Mouse (Mus musculus) urinary bladder, postnatal 4 days (tissue): Measurements from ENCODE around the gene Abcb4.
"Not testable (repeated sequence)": the region's sequence is repeated elsewhere in the genome, so short reads cannot be mapped to it uniquely, and the experiment has no call there.

Source experiments
- DNase-seq, 2 experiments: peaks; one replicate each; pipeline ENCODE4 v3.0.0; 2021 to 2022; ENCODE audit warnings: low spot score in 2 of 2

Gene Abcb4

DNA sequence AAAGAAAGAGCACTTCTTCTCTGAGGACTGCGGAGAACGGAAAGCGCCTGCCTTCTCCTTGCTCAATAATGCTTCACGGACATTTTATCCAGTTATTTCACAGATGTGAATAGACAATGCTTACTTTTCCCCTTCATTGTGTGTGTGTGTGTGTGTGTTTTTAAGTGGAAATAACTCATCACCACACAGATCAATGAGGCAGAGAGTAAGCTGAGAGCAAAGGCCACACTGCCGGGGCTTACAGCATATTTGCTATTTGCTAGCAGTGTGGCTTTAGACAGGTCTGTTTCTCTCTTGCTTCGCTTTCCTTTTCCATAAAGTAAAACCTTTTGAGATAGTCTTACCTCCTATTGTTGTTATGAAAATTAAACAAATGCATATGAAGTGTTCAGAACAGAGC, 11.0 kb downstream of the Abcb4 start:
- no peak for DNase-seq

- DNase-seq, result no peak
These were observed 18.2 kb downstream of the Abcb4 start for GRCm38 (mm10) chr5:8911567-8912198.

- no peak for DNase-seq
These were observed 22.9 kb downstream of the Abcb4 start for GRCm38 (mm10) chr5:8916400-8916799.

DNA sequence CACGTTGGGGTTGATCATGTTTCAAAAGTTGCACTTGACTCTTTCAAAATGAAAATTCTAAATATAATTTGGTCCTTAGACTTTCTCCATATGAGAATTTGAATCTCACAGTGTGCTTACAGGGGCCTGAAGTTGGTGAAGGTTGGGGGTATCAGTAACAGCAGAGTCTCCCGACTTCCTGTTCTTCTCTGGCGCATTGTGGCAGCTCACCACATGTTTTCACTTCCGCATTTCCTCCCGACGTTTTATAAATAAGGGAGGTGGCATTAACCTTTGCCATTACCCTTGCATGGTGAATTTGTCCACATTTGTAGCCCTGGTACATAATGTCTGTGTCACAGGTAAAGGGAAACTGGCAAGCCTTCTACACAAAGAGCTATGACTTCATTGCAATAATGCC, 23.6 kb downstream of the Abcb4 start:
- DNase-seq, result no peak

GRCm38 (mm10) chr5:8928440-8928839, 34.9 kb downstream of the Abcb4 start:
- no peak for DNase-seq

GRCm38 (mm10) chr5:8937965-8938364, 44.4 kb downstream of the Abcb4 start:
- no peak for DNase-seq

- DNase-seq, result not testable (repeated sequence)
These were observed 47.7 kb downstream of the Abcb4 start for GRCm38 (mm10) chr5:8941266-8941665.

DNA sequence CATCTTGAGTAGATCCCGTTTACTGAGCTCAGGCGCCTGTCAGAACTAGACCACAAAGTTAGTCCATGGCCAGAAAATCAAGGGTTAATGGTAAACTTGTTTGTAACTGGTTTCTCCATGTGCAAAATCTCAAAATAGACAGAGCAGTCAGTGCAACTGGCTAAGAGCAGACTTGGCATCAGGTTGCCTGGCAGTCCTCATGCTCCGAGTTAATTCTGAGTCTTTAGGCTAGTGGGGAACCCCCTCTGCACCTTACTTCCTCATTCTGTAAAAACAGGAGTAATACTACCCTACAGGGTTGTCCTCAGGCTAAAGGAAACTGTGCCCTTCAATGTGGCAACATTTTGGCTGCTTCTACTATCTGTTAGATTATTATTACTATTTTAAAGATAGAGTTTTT, 50.3 kb downstream of the Abcb4 start:
- DNase-seq, result no peak

DNA sequence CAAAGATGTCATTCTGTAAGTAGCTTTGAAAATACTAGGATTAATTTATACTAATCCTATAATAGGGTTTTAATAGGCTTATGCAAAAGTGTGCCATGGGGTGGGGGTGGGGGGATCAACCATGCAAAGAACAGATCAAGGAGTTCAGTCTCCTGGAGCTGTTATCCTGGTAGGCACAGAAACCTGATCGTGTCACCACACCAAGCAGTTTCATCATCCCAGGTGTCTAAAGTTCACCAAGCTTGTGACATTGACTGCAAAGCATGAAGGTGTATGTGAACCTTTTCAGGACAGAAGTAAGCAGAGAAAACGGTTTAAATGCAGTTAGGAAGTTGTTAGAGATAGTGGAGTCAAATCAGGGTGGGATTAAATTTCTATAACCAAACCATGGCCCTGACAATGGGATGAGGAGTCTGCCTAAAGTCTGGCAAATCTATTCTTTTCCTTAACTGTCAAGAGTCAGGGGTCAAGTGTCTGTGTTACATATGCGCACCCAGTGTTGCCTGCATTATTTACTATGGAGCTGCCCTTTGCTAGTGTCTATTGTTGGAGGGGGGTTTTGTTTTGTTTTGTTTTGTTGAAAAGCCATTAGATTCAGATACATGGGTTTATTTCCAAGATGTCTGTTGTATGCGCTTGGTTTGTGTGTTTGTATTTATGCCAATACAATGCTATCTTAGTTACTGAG, 54.0 kb downstream of the Abcb4 start:
- no peak for DNase-seq

DNA sequence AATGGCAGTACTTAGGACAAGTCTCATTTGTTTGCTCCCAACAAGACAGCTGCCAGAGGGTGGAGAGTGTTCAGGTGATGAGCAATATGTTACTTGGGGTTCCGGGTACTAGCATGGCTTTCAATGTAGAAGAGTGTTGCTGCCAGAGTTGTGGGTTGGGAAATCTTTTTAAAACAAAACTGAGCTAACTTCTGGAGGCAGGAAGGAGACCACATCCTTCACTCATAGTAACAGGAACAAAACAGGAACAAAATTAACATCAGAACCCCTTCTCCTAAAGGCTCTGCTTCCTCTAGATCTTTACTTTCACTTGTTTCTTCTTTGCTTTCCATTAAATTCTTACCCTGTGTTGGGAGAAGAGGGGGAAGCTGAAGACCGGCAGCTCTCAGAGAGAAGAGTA, 60.1 kb downstream of the Abcb4 start:
- DNase-seq, result no peak

DNA sequence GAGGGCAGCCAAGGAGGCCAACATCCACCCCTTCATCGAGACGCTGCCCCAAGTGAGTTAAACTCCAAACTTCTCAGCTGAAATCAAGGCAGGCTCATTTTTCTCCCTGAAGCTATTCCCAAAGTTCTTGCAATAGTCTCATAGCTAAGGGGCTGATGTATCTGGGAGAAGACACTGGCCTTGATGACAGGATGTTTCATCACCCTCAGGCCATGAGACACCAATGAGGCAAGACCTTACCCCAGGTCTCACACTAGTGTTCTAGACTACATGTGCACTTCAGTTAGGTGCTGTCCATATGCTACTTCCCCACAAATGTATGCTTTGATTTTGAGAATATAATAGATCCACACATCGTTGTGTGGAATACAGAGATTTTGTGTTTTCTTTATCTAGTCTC, 62.0 kb downstream of the Abcb4 start:
- DNase-seq, result no peak

GRCm38 (mm10) chr5:8960534-8960933, 67.0 kb downstream of the Abcb4 start:
- no peak for DNase-seq

DNA sequence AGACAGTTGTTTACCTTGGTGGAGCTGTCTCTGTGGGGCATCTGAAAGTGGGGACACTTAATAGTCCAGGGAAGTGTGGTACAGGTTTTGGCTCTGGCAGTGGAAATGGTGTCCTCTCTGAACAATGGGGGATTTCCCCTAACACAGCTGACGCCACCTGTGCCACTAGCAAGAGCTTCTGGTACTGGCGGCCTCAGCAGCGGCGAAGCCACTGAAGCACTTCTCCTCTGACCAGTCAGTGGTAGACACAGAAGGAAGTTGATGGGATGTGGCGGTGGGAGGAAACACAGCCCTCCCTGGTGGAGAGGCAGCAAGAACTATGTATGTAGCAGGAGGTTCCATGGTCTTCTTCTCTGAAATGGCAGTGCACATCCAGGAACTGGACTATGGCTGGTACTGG, 71.0 kb downstream of the Abcb4 start:
- DNase-seq, result no peak

DNA sequence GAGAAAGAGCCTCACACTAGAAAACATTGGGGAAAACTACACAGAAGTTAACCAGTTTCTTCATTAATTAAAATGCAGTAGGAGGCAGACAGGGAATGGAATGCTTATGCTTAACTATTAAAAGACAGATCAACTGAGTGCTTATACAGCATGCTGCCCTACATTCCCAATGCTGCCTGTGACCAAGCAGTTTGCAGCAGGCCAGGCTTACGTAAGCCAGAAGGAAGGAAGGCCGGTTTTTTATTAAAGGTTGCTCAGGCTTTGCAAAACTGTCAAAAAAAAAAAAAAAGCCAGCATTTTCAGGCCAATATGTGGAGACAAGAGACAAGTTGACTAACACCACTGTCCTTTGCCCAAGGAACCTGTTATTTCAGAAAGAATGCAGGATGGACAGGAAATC, 77.2 kb downstream of the Abcb4 start:
- DNase-seq, result no peak

DNA sequence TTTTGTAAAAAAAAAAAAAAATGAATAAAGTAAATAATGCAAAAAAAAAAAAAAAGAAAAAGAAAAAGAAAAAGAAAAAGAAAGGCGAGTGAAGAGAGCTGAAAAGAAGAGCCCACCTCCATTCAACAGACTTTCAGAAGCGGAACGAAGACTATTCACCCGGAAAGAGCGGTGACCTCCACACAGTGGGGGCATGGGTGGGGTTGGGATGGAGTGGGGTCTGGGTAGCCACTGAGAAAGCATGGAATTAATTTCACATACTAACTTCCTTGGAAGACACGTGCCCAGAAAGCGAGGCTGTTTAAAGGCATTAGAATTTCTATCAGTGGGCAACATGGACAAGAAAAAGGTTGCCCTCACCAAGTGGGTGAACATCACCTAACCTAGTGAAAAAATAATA, 78.8 kb downstream of the Abcb4 start:
- DNase-seq, result no peak

DNA sequence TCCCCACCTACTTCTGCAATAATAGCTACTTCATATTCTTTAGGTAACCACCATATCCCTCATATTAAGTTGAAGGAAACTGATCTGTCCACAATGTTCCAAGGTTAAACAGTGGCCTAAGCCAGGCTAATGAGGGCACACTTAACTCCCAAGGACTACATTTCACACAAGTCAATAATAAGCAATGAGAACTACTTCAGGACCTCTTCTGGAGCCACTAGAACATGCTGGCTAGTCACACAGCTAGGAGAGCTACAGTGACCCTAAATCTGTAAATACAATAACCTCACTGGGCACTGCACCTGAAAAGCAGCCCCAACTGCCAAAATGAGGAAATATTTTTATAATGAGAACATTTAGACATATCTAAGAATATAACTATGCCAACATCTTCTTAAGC, 81.2 kb downstream of the Abcb4 start:
- no peak for DNase-seq

DNA sequence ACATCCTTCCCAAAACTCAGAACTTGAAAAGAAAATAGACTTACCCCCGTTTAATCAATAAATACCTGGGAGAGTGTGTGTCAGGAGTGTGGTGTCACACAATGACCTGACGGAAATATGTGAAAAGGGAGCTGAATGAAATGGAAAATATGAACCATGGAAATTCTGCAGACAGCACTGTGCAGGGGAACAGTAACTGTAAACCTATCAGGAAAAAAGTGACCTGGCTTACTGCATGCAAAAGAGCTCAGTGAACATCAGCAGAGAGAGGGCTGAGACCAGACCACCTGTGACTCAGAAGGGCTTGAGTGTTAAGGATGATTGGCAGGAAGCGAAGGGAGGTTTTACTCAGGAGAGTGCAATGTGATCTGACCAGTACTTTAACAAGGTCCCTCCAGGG, 92.0 kb downstream of the Abcb4 start:
- DNase-seq, result no peak

DNA sequence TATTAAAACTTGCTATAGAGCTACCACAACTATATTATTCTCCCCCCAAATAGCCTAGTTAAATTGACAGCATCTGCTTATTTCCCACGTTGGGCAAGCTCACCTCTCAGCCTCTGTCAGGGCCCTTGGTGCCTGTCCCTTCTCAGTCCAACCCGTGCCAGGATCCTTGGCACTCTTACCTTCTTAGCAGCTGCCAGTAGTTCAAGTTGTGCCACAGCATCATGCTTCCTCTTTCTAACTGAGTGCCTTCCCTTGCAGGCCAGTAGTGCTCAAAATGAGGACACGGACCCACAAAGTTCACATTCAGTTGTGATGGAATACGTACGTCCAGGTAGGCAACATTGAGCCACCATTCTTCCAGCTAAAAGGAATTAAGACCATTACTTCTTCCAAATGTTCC, 94.4 kb downstream of the Abcb4 start:
- no peak for DNase-seq

DNA sequence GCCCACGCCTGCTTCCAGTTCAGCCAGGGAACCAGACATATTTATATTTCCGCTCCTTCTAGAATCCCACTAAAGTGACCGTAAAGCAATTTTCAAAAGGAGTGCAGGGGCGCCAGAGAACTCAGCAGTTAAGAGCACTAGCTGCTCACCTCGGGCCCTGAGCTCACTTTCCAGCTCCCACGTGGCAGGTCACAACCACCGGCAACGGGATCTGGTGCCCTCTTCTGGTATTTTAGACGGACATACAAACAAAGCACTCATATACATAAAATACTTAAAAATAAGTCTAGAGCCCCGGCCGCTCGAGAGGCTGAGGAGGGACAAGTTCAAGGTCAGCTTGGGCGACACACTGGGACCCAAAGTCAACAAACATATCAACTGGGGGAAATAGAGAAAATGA, 97.0 kb downstream of the Abcb4 start:
- DNase-seq, result no peak

DNA sequence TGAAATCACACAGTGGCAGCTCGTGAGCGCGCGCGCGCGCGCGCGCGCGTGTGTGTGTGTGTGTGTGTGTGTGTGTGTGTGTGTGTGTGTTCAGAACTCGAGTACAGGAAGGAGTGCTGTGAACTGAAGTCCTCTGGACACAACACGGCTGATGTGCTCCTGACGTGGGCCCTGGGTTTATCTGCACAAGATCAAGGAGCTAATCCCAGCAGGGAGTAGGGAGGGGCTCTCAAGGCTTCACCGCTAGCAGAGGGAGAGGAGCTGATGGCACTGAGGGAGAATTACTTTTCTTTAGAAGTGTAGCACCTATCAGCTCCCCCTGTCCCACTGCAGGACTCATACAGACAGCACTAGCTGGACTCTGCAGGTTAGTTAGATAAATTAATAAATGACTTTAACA, 98.1 kb downstream of the Abcb4 start:
- no peak for DNase-seq

DNA sequence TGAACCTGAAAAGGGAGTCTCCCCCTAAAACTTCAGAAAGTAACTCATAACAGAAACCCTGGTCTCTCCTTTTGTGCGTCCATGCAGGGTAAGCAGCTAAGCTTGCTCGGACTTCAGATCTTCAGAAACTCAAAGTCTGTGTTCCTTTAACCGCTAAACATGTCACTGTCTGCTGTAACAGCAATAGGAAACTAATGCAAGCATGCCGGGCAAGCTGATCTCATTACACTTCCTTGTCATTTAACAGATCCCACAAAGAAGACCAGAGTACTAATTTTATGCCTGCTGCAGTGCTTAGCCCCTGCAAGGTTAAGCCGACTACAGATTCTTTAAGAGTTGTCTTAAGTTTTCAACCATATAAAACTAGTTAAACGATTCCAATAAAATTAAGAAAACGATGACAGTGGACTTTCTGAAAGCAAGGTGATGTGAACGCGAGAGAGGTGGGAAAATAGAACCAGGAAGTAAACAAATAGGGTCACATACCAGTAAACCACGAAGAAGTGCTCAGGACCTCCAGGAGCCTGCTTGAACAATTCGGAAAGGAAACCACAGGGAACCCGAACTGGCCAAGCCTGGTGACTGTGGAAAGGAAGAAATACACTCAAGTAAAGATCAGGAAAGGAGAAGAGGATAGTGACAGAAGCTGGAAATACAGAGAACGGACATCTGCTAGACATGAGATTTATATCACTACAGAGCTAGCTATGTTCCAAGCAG, 102.6 kb downstream of the Abcb4 start:
- no peak for DNase-seq

DNA sequence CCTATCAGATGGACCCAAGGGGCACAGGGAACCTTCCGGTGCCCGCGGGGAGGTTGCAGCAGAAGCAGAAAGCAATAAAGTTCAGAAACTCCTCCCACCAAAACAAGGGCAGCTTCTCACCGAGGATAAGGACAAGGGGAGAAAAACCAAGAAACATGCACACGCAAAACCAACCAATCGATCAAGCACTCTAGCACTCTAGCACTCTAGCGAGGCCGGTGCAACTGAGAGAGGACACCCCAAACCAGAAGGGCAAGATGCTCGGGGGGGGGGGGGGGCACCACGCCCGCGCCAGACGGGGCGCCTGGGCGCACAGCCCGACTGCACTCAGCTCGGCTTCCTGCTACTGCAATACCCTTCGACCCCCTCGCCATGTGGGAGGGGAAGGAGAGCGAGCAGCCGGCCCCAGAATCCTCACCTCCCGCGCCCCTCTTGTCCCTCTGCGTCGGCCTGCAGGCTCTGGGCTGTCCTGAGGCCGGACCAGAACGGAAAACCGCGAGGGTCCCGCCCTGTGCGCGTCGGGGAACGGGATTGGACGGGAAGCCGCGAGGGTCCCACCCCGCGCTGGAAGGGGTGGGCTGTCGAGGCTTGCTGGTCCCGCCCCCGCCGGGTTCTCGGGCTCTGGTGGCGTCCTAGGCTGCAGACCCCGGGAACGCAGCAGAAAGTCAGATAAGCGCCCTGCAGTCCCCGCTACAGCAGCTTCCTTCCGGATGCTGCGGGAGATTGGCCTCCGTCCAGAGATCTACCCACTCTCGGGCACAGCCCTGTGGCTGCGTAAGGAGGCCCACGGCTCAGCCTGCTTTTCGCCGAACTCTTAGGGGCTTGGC, 103.4 kb downstream of the Abcb4 start, which contains the start of gene Crot:
TSS of gene Crot (minus strand) at position 639 of the 827 bp plus-strand sequence.
- DNase-seq, result peak; percentile 91 to 93
